Mouse (Mus musculus): Measurements from ENCODE around the gene Aldh3b2.

Gene Aldh3b2

GRCm38 (mm10) chr19:3972229-3972628 is at the start of gene Aldh3b2:
Gene Aldh3b2 (plus strand): TSS chr19:3972328.
- peak; percentile 70 for DNase-seq (ENCODE audit: low read depth, low spot score)

GRCm38 (mm10) chr19:3922661-3923371 is 49.3 kb upstream of the Aldh3b2 start:
- no peak for DNase-seq (ENCODE audit: low read depth, low spot score)

GRCm38 (mm10) chr19:3923586-3923985 is 48.5 kb upstream of the Aldh3b2 start:
- DNase-seq (ENCODE audit: low read depth, low spot score): no peak

- no peak for DNase-seq (ENCODE audit: low read depth, low spot score)
Measured at GRCm38 (mm10) chr19:3924190-3924589, 47.9 kb upstream of the Aldh3b2 start.

- no peak for DNase-seq (ENCODE audit: low read depth, low spot score)
Measured at GRCm38 (mm10) chr19:3924868-3925267, 47.3 kb upstream of the Aldh3b2 start.

GRCm38 (mm10) chr19:3925859-3926258 is 46.3 kb upstream of the Aldh3b2 start:
- DNase-seq (ENCODE audit: low read depth, low spot score): no peak

- DNase-seq (ENCODE audit: low read depth, low spot score): no peak
Measured at GRCm38 (mm10) chr19:3926279-3926678, 45.8 kb upstream of the Aldh3b2 start.

- no peak for DNase-seq (ENCODE audit: low read depth, low spot score)
Measured at GRCm38 (mm10) chr19:3926685-3927084, 45.4 kb upstream of the Aldh3b2 start.

GRCm38 (mm10) chr19:3927989-3928388 is 44.1 kb upstream of the Aldh3b2 start:
- no peak for DNase-seq (ENCODE audit: low read depth, low spot score)

GRCm38 (mm10) chr19:3928779-3929178 is 43.3 kb upstream of the Aldh3b2 start:
- no peak for DNase-seq (ENCODE audit: low read depth, low spot score)

- no peak for DNase-seq (ENCODE audit: low read depth, low spot score)
Measured at GRCm38 (mm10) chr19:3929211-3929941, 42.8 kb upstream of the Aldh3b2 start, which contains the start of gene Aldh3b1. Gene Aldh3b1 (minus strand): TSS chr19:3929808.

- DNase-seq (ENCODE audit: low read depth, low spot score): peak; percentile 42
Measured at GRCm38 (mm10) chr19:3930262-3931057, 41.7 kb upstream of the Aldh3b2 start.

GRCm38 (mm10) chr19:3931716-3932115 is 40.4 kb upstream of the Aldh3b2 start:
- no peak for DNase-seq (ENCODE audit: low read depth, low spot score)

- DNase-seq (ENCODE audit: low read depth, low spot score): peak; percentile 85
Measured at GRCm38 (mm10) chr19:3935032-3935895, 36.9 kb upstream of the Aldh3b2 start, which contains the start of gene Unc93b1. Gene Unc93b1 (plus strand): TSS chr19:3935186.

GRCm38 (mm10) chr19:3935896-3936850 is 36.0 kb upstream of the Aldh3b2 start:
- DNase-seq (ENCODE audit: low read depth, low spot score): peak; percentile 42

GRCm38 (mm10) chr19:3942315-3942714 is 29.8 kb upstream of the Aldh3b2 start:
- DNase-seq (ENCODE audit: low read depth, low spot score): no peak

- DNase-seq (ENCODE audit: low read depth, low spot score): peak; percentile 92
Measured at GRCm38 (mm10) chr19:3942986-3943735, 29.0 kb upstream of the Aldh3b2 start.

- DNase-seq (ENCODE audit: low read depth, low spot score): peak; percentile 55
Measured at GRCm38 (mm10) chr19:3945872-3946564, 26.1 kb upstream of the Aldh3b2 start.

GRCm38 (mm10) chr19:3946715-3947114 is 25.4 kb upstream of the Aldh3b2 start:
- DNase-seq (ENCODE audit: low read depth, low spot score): peak; percentile 80

Data from ZHBTc4 (cell line).